9 mouse cellular contexts compared by ENCODE assay signal in the genomic region with DNA sequence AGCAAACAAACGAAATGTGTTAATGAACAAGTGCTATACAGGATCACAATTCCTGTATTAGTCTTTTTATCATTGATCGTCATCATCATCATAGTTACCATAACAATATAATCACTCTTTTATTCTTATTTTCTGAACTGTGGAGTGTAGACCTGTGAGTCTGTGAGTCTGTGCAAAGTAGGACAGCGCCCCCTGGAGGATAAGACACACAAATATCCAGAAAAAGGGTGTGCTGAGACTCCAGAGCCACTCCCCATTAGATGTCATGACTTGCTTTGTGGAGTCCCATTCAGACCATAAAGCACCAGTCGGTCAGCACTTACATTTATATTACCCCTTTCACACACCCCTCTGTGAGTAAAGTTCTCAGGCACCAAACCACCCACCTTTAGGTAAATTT.
DNase-seq lines count a peak whose midpoint lies in the region; TF ChIP-seq lines count a peak whose summit lies in the region.
"Had no signal": no experiment of that assay in that cellular context is flagged by ENCODE, and none has a peak within 500 bp of the region (broad histone marks: within the 10 kb centered on the region; RNA-seq: fewer than 3 reads in every experiment).

No protein-coding gene starts in this region.

- TF ChIP-seq POLR2A in ES-Bruce4 (IDR thresholded peaks at IDR 0.05; ENCODE audit: insufficient read depth, low read length), result no peak

- no peaks in the 10 kb centered on the region for H3K9me3 ChIP-seq in ES-Bruce4 (replicated peaks; ENCODE audit: control insufficient read depth, insufficient read depth, low read length, poor library complexity, severe bottlenecking)
- H3K9me3 ChIP-seq: embryonic facial prominence, embryonic 15.5 days had no signal

- H3K36me3 ChIP-seq in ES-Bruce4 (ENCODE audit: control insufficient read depth, insufficient read depth, low read length, poor library complexity, severe bottlenecking), result peaks cover 2% of the 10 kb centered on the region; the same call in 1 of the 2 replicates
- H3K36me3 ChIP-seq: embryonic facial prominence, embryonic 15.5 days had no signal

- H3K27me3 ChIP-seq in ES-Bruce4 (ENCODE audit: control insufficient read depth, insufficient read depth, low read length, poor library complexity, severe bottlenecking), result no peaks in the 10 kb centered on the region
- H3K27me3 ChIP-seq: embryonic facial prominence, embryonic 15.5 days had no signal

- no peaks in the 10 kb centered on the region for H3K4me1 ChIP-seq in ES-Bruce4 (ENCODE audit: control insufficient read depth, insufficient read depth, low read length)

- no peak overlapping the region for H3K4me3 ChIP-seq in ES-Bruce4 (ENCODE audit: low read depth, low read length)
- H3K4me3 ChIP-seq: embryonic facial prominence, embryonic 15.5 days had no signal

- H3K27ac ChIP-seq in ES-Bruce4 (ENCODE audit: insufficient read depth, low read length), result no peak overlapping the region
- H3K27ac ChIP-seq: embryonic facial prominence, embryonic 15.5 days had no signal

- TF ChIP-seq CTCF in ES-Bruce4 (IDR thresholded peaks at IDR 0.05; ENCODE audit: low read depth, low read length), result peak; percentile 34

- no peak for TF ChIP-seq EP300 in ES-Bruce4 (IDR thresholded peaks at IDR 0.05; ENCODE audit: insufficient read depth, low read depth, low read length)

- DNase-seq in kidney, postnatal 10 days, result peak; percentile 21
- no peak for DNase-seq in kidney, postnatal 14 days
- DNase-seq in R1 (ENCODE audit: low read depth, low spot score), result peak; percentile 86
- peak; percentile 35 for DNase-seq in forelimb bud, embryonic 11.5 days (ENCODE audit: low read depth, low spot score)
- peak; percentile 21 for DNase-seq in lung, postnatal 36 days
- DNase-seq in ovary, postnatal 36 days (ENCODE audit: low spot score), result no peak
- DNase-seq in T-cell, adult 2 months (ENCODE audit: low spot score), result no peak

- H3K9ac ChIP-seq in ES-Bruce4 (ENCODE audit: low read depth, poor library complexity, severe bottlenecking), result no peak overlapping the region
- H3K9ac ChIP-seq: embryonic facial prominence, embryonic 15.5 days had no signal

Comparison
In these comparisons a context has a peak if more than half of its experiments do, and no peak if none do; other contexts are left out.
1. DNase-seq: peak in kidney, postnatal 10 days (single experiment), R1 (single experiment), forelimb bud, embryonic 11.5 days (single experiment) and lung, postnatal 36 days (single experiment); none in kidney, postnatal 14 days (single experiment), ovary, postnatal 36 days (single experiment) and T-cell, adult 2 months (single experiment).